Mouse (Mus musculus): ENCODE data around the gene Glg1.
"Not testable (repeated sequence)": the region's sequence is repeated elsewhere in the genome, so short reads cannot be mapped to it uniquely, and the experiment has no call there.

Glg1 gene

GRCm38 (mm10) chr8:111258631-111259407, at the start of gene Glg1:
Gene Glg1 (minus strand): TSS chr8:111259216.
- DNase-seq (ENCODE audit: low spot score): peak; percentile 95

DNA sequence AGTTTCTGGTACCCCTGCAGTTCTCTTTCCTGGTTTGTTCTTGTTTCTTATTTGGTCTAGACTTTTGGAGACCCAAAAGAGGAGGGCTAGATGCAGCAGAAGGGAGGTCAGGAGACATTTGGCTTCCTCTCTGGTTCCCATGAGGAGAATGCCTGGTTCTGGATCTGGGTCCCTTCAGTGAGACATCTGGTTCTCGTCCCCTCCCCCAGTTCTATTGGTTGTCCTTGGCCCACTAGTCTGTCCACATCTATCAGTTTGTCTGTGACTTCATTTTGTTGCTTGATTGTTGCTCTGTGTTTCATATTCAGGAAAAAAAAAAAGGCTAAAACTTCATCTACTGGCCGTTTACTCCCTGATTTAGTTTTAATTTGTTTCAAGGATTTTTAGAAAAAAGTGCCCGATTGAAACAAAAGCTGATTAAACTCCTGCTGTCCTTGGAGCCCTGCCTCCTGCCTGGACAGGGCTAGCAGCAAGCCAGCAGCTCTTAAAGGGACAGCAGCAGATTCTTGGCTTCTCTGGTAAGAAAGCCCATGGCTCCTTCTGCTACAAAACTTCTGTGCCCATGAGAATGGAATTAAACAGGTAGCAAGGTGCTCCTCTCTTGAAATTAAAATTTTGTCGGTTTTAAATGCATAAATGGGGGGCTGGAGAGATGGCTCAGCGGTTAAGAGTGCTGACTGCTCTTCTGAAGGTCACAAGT, 46.2 kb upstream of the Glg1 start:
- no peak for DNase-seq (ENCODE audit: low spot score)

- no peak for DNase-seq (ENCODE audit: low spot score)
Measured at GRCm38 (mm10) chr8:111304359-111304758, 45.3 kb upstream of the Glg1 start.

GRCm38 (mm10) chr8:111303076-111303803, 44.2 kb upstream of the Glg1 start:
- not testable (repeated sequence) for DNase-seq (ENCODE audit: low spot score)

DNA sequence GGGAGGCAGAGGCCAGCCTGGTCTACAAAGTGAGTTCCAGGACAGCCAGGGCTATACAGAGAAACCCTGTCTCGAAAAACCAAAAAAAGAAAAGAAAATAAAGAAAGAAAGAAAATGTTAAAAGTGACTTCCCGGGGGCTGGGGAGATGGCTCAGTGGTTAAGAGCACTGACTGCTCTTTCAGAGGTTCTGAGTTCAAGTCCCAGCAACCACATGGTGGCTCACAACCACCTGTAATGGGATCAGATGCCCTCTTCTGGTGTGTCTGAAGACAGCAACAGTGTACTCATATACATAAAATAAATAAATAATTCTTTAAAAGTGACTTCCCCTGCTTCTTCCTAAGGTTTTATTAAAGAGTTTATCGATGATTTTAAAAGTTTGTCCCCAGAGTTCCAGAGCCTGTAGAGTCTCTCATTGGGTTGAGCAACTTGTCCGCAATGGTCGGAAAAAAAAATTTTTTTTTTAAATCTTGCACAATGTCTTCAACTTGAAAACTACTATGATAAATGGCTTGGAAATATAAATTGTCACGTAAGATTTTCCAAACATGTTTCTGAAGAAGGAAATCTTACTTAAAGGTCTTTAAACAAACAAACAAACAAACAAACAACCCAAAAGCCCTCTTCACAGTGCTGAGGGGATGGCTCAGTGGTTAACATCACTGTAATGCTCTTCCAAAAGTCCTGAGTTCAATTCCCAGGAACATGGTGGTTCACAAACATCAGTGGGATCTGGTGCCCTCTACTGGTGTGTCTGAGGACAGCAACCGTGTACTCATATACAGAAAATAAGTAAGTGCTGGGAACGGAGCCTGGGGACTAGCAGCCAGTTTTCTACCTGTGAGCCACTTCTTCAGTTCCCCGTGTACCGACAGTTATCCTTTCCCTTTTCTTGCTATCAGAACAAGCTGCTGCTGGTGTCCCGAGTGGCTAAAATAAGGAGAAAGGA, 41.9 kb upstream of the Glg1 start:
- peak; percentile 31 for DNase-seq (ENCODE audit: low spot score)

GRCm38 (mm10) chr8:111299821-111300568, 41.0 kb upstream of the Glg1 start, which contains the start of gene Rfwd3:
Gene Rfwd3 (minus strand): TSS chr8:111300222.
- DNase-seq (ENCODE audit: low spot score): peak; percentile 98

- DNase-seq (ENCODE audit: low spot score): peak; percentile 70
Measured at GRCm38 (mm10) chr8:111299363-111299820, 40.4 kb upstream of the Glg1 start.

- no peak for DNase-seq (ENCODE audit: low spot score)
Measured at GRCm38 (mm10) chr8:111298011-111298410, 39.0 kb upstream of the Glg1 start.

GRCm38 (mm10) chr8:111291733-111292132, 32.7 kb upstream of the Glg1 start:
- no peak for DNase-seq (ENCODE audit: low spot score)

GRCm38 (mm10) chr8:111290586-111290985, 31.6 kb upstream of the Glg1 start:
- DNase-seq (ENCODE audit: low spot score): no peak

GRCm38 (mm10) chr8:111285603-111286002, 26.6 kb upstream of the Glg1 start:
- DNase-seq (ENCODE audit: low spot score): no peak

GRCm38 (mm10) chr8:111282093-111282492, 23.1 kb upstream of the Glg1 start:
- no peak for DNase-seq (ENCODE audit: low spot score)

DNA sequence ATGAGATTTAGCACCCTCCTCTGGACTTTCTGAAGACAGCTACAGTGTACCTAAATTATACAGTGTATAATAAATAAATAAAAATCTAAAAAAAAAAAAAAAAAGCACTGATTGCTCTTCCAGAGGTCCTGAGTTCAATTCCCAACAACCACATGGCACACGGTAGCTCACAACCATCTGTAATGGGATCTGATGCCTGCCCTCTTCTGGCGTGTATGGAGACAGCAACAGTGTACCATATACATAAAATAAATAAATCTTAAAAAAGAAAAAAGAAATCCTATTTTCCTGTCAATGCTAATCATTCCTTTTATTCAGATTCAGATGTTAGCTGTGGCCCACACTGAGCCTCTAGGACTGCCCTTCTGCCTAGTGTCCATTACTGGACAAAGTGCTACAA, 9.3 kb upstream of the Glg1 start:
- no peak for DNase-seq (ENCODE audit: low spot score)

GRCm38 (mm10) chr8:111266161-111266560, 7.1 kb upstream of the Glg1 start:
- not testable (repeated sequence) for DNase-seq (ENCODE audit: low spot score)

- DNase-seq (ENCODE audit: low spot score): no peak
Measured at GRCm38 (mm10) chr8:111264693-111265220, 5.7 kb upstream of the Glg1 start.

- DNase-seq (ENCODE audit: low spot score): no peak
Measured at GRCm38 (mm10) chr8:111261981-111262381, 3.0 kb upstream of the Glg1 start.

DNA sequence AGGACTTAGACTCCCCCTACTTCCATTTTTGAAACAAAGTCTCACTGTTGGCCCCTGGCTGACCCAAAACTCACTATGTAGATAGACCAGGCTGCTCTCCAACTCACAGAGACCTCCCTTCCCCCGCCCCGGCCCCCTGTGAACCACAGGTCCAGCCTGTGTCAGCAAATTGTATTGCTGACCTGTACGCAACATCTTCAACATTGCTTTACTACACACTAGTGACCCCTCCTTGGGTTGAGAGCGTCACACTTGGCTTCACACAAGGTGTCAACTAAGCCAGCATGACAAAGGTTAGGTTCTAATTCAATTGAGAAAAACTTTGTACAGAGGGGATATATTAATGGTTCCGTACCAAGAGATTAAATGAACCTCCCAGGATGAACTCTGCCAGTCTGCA, 1.2 kb upstream of the Glg1 start:
- DNase-seq (ENCODE audit: low spot score): no peak

DNA sequence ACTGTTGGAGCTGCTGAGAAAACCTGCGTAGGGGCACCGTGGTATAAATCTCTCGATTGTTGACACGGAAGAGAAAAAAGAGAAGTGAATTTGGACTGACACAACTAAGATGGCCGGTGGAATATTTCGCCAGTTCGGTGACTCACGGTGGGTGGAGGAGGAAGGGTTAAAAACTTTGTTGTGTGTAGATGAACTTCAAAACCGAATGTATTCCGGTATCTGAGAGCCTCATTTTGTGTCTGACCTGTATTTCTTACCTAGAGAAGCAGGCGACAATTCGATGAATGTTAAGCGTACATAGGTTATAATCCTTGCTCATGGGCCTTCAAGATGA, 359 bp upstream of the Glg1 start:
- DNase-seq (ENCODE audit: low spot score): no peak

GRCm38 (mm10) chr8:111258010-111258630, 896 bp downstream of the Glg1 start:
- DNase-seq (ENCODE audit: low spot score): peak; percentile 69

DNA sequence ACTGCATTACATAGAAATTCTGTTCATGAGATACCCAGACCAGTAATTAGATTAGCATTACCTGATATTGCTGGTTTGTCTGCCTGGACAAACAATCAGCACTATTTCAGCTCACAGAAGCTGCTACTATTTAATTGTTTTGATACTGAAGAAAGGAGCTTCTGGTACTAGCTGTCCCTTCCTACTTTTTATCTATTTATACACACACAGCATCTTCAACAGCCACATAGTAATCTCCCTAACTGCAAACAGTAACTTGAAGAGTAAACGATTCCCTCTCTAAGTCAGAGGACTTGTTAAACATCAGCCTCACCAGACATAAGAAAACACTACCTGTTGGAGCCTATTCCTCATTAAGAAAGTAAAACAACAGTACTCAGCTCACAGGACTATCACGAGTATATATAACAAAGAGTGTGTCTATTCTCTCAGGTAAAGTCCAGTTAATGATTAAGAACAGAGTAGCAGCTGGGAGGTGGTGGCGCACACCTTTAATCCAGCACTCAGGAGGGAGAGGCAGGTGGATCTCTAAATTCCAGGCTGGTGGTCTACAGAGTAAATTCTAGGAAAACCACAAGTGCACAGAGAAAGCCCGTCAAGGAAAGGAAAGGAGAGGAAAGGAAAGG, 6.4 kb downstream of the Glg1 start:
- no peak for DNase-seq (ENCODE audit: low spot score)

All from embryo, embryonic 10.5 days (tissue).